Mouse (Mus musculus) embryo, embryonic 10 days (tissue): ENCODE data around the gene Mgat1.
"Not testable (repeated sequence)": the region's sequence is repeated elsewhere in the genome, so short reads cannot be mapped to it uniquely, and the experiment has no call there.

Source experiments
- DNase-seq: peaks from one replicate; pipeline ENCODE4 v3.0.0-alpha.2; 2015; ENCODE audit warnings: low spot score

Gene Mgat1

DNA sequence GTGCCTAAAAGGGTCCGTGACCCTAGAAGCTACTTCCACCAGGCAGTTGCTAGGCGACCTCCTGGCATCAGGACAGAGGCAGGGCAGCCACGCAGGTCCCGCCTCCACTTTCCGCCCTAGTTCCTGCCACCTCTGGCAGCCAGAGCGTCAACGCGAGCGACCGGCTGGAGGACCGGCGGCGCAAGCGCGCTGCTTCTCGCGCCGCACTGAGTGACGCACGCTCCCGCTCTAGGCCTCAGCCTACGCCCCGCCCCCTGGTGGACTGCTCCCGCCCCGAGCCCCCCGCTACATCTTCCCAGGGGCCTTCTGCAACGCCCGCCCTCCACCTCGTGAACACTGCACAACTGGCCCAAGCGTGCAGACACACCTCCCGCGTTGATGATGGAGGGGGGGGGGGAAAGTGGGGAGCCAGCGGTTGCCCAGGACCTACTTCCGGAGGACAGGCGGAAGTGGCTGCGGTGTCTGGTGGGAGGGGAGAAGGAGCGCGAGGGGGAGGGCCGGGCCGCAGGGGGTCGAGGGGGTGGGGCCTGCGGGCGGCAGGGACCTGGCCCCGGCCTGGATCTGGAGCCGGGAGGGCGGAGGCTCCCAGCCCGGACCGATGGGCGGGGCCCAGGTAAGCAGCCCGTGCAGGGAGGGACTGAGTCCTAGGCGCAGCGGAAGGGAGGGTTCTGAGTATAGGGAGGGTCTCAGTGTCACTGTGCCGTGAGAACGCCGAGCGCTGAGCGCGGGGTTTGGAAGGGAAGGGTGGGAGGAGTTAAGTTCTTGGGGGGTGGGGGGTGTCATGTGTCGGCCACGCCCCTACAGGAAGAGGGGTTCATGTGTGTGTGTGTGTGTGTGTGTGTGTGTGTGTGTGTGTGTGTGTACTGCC, at the start of gene Mgat1:
Gene Mgat1, plus strand, starts transcription at position 465 of the 868 bp plus-strand sequence.
- peak; percentile 97 for DNase-seq

- not testable (repeated sequence) for DNase-seq
Measured at GRCm38 (mm10) chr11:49194771-49195170, 49.2 kb upstream of the Mgat1 start.

GRCm38 (mm10) chr11:49195819-49196322, 48.1 kb upstream of the Mgat1 start:
- DNase-seq = no peak

- DNase-seq = no peak
Measured at GRCm38 (mm10) chr11:49200666-49201065, 43.3 kb upstream of the Mgat1 start.

DNA sequence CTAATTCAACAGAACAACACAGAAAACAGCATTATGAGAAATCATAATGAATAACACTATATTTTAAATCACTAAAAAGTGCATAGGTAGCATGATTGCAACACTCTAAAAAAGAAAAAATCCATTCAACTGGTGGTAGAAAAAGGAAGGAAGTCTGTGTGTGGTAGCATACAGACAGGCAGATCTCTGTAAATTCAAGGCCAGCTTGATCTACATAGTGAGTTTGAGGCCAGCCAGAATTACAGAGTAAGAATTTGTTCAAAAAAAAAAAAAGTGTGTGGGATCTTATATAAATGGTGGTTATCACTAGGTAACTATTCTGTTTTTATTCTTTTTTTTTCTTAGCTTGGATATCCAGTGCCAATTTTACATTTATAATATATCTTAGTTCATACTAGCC, 42.8 kb upstream of the Mgat1 start:
- no peak for DNase-seq

DNA sequence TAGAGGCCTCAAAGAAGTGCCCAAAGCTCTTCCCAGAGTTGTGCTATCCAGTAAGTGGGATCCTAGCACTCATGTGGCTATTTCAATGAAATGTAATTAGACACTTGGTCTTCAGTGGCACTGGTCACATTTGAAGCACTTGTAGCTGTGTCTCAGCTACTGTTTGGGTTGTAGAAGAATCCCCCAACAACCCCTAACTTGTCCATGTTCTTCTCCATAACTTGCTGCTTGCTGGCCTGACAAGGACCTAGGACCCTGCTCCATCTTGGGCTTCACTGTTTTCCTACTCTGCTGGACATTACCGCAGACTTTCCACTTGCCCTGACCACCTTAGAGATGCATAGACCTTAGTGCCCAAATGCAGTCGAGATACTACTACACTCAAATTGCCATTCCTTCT, 41.9 kb upstream of the Mgat1 start:
- DNase-seq = no peak

DNA sequence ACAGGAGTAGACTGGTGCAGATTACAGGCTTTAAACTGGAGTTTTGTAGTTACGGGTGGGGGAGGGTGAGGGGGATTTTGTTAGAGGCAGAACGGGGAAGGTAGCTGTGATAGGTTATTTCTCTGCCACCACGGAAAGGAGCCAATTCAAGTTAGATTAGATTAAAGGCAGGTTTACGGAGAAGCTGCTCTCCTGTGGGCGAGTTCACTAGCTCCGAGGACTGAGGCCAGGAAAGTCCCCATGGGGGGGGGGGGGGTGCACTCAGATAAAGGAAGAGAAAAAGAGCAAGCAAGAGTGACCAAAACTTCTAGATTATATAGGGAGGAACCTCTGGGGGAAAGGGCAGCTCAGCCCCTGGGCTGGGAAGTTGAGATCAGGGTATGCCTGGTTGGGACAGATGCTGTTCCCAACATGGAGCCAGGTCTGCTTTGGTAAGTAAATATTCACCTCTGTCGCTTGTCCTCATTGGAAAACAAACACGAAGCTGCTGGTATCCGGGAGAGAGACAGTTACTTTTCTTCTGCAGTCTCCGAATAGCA, 41.4 kb upstream of the Mgat1 start:
- peak; percentile 17 for DNase-seq

- DNase-seq = peak; percentile 95
Measured at GRCm38 (mm10) chr11:49203129-49203768, 40.7 kb upstream of the Mgat1 start, which contains the start of gene Zfp62. TSS of gene Zfp62 (plus strand) at chr11:49203292.

- peak; percentile 63 for DNase-seq
Measured at GRCm38 (mm10) chr11:49203771-49204497, 40.1 kb upstream of the Mgat1 start.

DNA sequence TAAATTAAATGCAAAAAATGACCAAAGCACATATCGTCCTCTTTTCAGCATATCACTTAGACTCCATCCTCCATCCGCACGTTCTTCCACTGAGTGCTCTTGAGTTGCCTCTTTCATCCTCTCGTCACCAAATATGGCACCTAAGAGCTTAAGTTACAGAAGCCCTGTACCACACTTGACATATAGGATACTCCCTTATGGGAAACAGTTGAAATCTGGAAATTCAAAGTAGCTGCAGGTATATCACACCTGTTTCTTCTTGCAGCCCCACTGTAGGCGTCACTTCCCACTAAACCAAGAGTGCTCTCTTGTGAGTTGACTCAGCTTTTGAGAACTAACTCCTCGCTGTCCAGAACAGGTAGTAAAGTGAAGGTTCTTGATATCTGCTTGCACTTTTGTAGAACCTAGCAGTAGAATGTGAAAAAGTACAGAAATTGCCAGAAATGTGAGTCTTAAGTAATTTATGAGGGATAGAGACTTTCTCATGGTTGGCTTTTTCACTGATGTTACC, 38.9 kb upstream of the Mgat1 start:
- DNase-seq = no peak

DNA sequence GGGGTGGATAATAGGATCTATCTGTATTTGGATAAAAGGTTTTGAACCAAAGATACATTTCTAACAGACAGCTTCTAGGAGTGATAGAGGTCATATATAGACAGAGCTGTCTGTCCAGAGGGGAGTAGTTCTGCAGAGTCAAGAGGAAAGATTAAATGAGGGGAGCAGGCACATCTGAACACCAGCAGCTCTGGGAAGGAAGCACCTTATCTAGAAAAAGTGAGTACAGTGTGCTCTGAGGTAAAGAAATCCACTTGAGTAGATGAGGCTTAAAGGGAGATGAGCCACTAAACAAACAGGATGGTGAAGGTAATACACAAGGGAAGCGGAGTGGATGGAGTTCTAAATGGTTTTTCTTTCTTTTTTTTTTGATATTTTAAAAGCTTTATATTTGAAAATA, 36.5 kb upstream of the Mgat1 start:
- no peak for DNase-seq

GRCm38 (mm10) chr11:49212577-49212976, 31.4 kb upstream of the Mgat1 start:
- DNase-seq = no peak

DNA sequence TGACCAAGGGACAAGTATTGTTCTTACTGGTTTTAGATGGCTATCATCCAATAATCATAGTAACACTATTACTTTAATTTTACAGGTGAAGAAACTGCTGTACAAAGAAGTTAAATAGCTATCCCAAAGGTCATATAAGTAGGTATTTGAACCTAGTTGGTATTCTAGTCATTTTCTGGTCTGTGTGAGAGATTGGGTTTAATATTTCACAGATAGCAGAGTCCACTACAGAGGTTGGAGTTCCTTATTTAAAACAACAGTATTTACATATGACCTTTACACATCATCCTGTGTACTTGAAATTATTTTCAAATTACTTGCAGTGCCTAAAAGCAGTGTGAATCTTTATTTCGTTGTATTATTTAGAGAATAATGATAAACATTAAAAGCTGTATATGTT, 30.5 kb upstream of the Mgat1 start:
- no peak for DNase-seq

DNA sequence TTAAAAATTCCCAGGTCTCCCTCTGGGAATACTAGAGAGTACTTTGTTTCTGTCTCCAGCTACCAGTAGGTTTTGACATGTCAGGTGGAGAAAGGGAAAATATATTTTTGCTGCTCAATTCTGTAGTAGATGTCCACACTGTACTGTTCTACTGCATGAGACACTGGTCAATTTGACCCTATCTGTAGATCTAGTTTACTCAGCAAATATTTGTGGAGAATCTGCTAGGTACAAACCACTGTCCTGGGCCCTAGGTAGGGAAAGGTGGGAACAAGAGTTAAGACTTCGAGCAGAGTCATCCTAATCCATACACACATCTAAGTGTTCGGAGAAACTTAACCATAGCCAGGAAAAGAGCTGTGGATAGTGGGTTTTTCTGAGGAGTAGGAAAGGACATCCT, 24.7 kb upstream of the Mgat1 start:
- no peak for DNase-seq

- DNase-seq = no peak
Measured at GRCm38 (mm10) chr11:49224455-49224854, 19.5 kb upstream of the Mgat1 start.

GRCm38 (mm10) chr11:49232781-49233180, 11.2 kb upstream of the Mgat1 start:
- no peak for DNase-seq

- DNase-seq = no peak
Measured at GRCm38 (mm10) chr11:49235459-49236207, 8.4 kb upstream of the Mgat1 start.

DNA sequence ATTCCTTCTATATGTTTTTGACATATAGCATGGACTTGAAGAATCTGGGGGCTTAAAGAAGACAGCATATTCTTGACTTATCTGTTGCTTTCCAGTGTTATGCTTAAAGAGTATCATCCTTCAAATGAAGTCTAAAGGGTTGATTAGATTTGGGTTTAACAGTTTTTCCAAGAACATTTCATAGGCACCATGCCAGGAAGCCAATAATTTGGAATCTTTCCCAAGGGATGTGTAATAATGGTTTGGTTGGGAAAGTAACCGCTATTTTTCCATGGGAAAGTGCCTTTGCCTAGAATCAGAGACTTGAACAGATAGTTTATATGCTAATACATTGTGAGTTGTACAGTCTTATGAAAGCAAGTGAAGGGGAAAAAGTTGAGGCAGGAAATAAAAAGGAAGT, 7.1 kb upstream of the Mgat1 start:
- no peak for DNase-seq

DNA sequence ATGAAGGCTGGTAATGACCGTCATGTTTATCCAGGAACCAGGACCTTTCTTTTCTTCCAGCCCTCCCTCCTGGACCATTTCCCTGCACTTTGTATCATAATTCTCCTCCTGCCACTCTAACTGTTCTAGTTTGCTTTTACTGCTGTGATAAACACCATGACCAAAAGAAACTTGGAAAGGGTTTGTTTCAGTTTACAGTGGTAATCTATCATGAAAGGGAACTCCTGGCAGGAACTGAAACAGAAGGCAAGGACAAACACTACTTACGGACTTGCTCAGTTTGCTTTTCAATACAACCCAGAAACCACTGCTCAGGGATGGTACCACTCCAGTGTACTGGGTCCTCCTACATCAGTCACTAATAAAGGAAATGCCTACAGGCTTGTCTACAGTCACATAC, 6.5 kb upstream of the Mgat1 start:
- no peak for DNase-seq

DNA sequence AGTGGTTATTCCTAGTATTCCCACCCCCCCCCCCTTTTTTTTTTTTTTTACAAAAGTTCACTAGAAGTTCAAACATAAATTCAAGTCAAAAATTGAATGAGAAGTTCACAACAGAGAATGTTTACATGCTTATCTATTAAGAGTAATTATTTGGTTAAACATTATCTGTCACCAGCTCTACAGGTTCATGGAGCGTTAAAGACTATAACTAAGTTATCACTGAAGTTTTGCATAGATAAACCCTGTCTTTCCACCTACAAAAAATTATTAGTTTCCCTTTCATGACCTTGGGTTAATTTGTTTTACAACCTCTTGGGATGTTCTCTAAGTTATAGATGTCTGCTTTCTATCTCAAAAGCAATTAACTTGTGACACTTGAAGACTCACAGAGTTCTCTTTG, 3.7 kb upstream of the Mgat1 start:
- no peak for DNase-seq

GRCm38 (mm10) chr11:49240874-49241273, 3.1 kb upstream of the Mgat1 start:
- DNase-seq = no peak
